Mouse (Mus musculus): ENCODE measurements around the gene Lrrc8e.

DNA sequence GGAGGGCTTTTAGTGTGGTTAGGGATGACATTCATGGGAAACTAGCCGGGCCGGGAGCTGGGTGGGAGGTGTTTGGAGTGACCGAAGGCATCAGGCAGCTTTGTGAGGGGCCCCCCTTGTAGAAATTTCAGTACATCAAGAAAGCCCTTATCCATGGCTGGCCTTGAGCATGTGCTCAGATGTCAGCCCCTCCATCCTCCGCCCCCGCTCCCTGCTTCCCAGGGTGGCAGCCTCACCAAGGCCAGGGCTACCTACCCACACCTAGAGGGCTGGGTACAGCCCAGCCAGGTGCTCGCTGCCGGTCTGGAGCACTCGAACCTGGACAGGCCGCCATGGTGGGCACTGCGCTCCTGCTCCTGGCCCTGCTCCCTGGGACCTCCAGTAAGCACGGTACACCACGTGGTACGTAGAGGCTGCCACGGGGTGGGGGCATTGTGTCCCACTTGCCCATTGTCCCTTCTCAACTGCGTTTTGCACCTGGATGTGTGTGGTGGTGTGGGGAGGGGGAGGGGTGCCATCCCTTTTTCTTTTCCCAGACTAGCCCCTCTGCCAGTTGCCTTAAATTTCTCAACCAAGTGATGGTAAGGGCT lies 21.4 kb downstream of the Lrrc8e start, which contains the start of gene Tgfbr3l:
- TF ChIP-seq CTCF (IDR thresholded peaks at IDR 0.05; ENCODE audit: control insufficient read depth, insufficient read depth, insufficient replicate concordance, low read depth, low read length) = no peak
- TF ChIP-seq POLR2A (IDR thresholded peaks at IDR 0.05; ENCODE audit: control insufficient read depth, low read depth, low read length) = no peak

All from testis, adult 2 months (tissue).